Comparison of ENCODE assay signal across 7 mouse cellular contexts in the genomic region with DNA sequence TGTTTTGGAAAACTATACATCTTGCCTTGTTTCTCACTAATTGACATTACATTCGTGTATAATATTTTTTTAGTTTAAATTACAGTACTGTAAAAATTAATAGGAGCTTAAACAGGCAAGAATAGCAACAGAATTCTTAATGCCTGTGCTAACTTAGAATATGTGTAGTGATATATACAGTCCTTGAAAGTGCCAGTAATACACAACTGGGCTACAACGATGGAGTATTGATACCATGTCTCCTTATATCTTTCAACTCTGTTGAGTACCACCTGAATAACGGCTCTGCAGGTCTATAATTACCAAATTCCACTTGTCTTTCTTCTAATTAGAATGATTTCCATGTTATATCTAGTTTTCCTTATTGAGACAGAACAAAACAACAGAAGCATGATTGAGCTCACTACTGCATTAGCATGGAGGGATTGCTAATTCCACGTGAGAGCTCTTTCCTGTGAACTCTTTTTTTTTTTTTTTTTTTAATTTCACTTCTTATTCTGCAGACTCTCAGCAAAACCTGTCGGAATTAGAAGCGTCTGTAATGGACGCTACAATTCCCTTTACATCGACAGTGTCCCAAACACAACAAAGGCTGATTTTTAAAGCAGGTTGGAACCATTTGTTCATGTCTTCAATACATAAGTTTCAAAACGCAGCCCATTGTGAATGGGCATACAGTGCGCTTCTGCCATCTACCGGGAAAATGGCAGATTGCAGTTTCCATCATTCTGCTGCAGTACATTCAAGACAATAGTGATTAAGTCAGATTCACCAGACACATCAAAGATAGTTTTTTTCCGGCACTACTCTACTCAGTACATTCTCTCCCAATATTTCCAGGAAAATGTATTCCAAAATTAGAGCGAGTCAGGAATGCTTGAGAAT.
DNase-seq lines count a peak whose midpoint lies in the region; ATAC-seq lines count a peak whose summit lies in the region.

No protein-coding gene starts in this region.

- H3K27me3 ChIP-seq in forebrain, embryonic 15.5 days: no peaks in the 10 kb centered on the region
- H3K27me3 ChIP-seq in hindbrain, embryonic 15.5 days: no peaks in the 10 kb centered on the region

- 0 out of 2 replicates have a peak overlapping the region, but pooled peaks have one; percentile 2 for H3K27ac ChIP-seq in forebrain, embryonic 15.5 days (replicated peaks)
- peak overlapping the region; percentile 57; the same call in 1 of the 2 replicates for H3K27ac ChIP-seq in hindbrain, embryonic 15.5 days (replicated peaks)

- no peaks in the 10 kb centered on the region for H3K36me3 ChIP-seq in forebrain, embryonic 15.5 days
- no peaks in the 10 kb centered on the region for H3K36me3 ChIP-seq in hindbrain, embryonic 15.5 days

- no peaks in the 10 kb centered on the region for H3K9me3 ChIP-seq in forebrain, embryonic 15.5 days
- no peaks in the 10 kb centered on the region for H3K9me3 ChIP-seq in hindbrain, embryonic 15.5 days

- 0 out of 2 replicates have a peak overlapping the region, but pooled peaks have one; percentile 13 for H3K4me3 ChIP-seq in forebrain, embryonic 15.5 days
- H3K4me3 ChIP-seq in hindbrain, embryonic 15.5 days: peak overlapping the region; percentile 24

- H3K9ac ChIP-seq in forebrain, embryonic 15.5 days (replicated peaks): no peak overlapping the region
- H3K9ac ChIP-seq in hindbrain, embryonic 15.5 days: no peak overlapping the region

- ATAC-seq in cerebellum, adult (ENCODE audit: insufficient number of reproducible peaks, low FRiP score, low TSS enrichment): peak; percentile 83
- peak; percentile 91 for ATAC-seq in forebrain, embryonic 15.5 days (replicated peaks)
- ATAC-seq in hindbrain, embryonic 15.5 days (ENCODE audit: low FRiP score, low read depth): peak; percentile 90

- WGBS in forebrain, embryonic 15.5 days: 16% methylated on average over 13 of the region's 13 CpGs
- WGBS in hindbrain, embryonic 15.5 days: 19% methylated on average over 13 of the region's 13 CpGs

- H3K4me2 ChIP-seq in forebrain, embryonic 15.5 days (replicated peaks): peak overlapping the region; percentile 34
- peak overlapping the region; percentile 50 for H3K4me2 ChIP-seq in hindbrain, embryonic 15.5 days

- peak; percentile 49 for DNase-seq in R1 (ENCODE audit: low read depth, low spot score)
- DNase-seq in layer of hippocampus, postnatal 14 days (ENCODE audit: low spot score in 2 of 2): peak; percentile 84 to 88
- DNase-seq in lung, postnatal 25 days (ENCODE audit: low spot score): peak; percentile 20
- peak; percentile 89 for DNase-seq in right cerebral cortex, postnatal 10 days (ENCODE audit: low spot score in 2 of 2)

- peaks cover 4% of the 10 kb centered on the region; the same call in 1 of the 2 replicates for H3K4me1 ChIP-seq in forebrain, embryonic 15.5 days
- 0 out of 2 replicates have a peak, but pooled peaks cover 5% of the 10 kb centered on the region for H3K4me1 ChIP-seq in hindbrain, embryonic 15.5 days (replicated peaks)

Comparison
In these comparisons a context has a peak if more than half of its experiments do, and no peak if none do; other contexts are left out.
1. Peak in every context shown above with its lines: DNase-seq, ATAC-seq, H3K4me3 ChIP-seq and H3K27ac ChIP-seq.
2. DNase-seq: peak in every context shown above with its lines; median percentile 89 in right cerebral cortex, postnatal 10 days; 86 in layer of hippocampus, postnatal 14 days; 49 in R1; 20 in lung, postnatal 25 days.